Mouse (Mus musculus): ENCODE data around the gene Lsamp.

The Lsamp gene

GRCm38 (mm10) chr16:39984205-39984634 is at the start of gene Lsamp:
Lsamp (plus strand) TSS chr16:39984361.
- peak; percentile 89 to 95 for DNase-seq (ENCODE audit: low spot score in 2 of 2)

DNA sequence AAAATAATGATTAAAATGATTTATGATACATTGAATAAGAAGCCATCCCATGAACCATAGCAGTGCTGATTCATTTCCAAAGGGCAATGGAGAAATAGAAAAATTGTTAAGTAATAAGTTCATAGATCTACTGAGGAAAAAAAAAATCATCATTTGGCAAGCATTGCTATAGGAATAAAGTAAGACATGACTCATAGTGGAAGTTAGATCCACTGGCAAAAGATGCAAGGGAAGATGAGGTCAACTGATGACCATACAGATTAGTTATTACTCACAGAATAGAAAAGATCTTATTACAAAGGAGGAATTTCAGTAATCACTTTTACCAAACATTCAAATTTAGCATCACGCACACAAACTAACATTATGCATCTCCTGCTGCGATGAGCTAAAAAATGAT is 26.5 kb upstream of the Lsamp start:
- no peak for DNase-seq (ENCODE audit: low spot score in 2 of 2)

DNA sequence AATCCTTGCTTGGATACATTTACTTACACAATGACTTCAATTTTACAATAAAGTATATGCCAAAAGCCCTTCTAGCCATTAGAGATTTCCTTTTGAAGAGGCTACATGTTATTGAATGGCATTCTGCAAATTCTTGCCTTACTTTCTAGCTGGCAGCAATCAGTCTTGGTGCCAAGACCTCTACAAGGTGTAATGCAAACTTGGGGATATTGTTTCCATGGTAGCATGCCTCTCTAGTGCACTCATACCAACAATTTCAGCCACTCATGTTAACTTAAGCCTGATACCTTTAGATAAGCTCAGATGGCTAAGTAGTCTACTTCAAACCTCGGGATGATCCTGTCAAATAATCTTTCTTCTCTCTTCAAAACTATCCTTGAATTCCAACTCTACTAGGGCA is 11.4 kb upstream of the Lsamp start:
- no peak for DNase-seq (ENCODE audit: low spot score in 2 of 2)

GRCm38 (mm10) chr16:39984635-39985291 is 602 bp downstream of the Lsamp start:
- peak; percentile 49 to 51 for DNase-seq (ENCODE audit: low spot score in 2 of 2)

GRCm38 (mm10) chr16:39988466-39988865 is 4.3 kb downstream of the Lsamp start:
- DNase-seq (ENCODE audit: low spot score in 2 of 2) = no peak

DNA sequence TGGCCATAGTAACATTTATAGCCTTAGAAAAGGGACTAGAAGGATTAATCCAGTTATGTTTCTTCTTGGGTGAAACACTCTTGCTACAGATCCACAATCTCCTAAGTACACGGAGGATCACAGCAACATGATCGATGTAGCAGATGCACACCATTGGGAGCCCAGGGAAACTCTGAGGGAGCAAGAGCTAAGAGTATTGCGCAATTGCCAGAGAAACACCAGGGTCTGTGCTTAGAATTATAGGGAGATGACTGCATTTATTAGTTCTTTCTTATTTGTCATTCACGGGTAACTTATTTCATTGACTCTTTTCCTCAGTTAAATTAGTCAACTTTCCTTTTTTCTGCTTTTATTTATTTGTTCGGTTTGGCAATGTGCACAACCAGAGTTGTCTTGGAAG is 10.7 kb downstream of the Lsamp start:
- no peak for DNase-seq (ENCODE audit: low spot score in 2 of 2)

GRCm38 (mm10) chr16:40008800-40009199 is 24.6 kb downstream of the Lsamp start:
- no peak for DNase-seq (ENCODE audit: low spot score in 2 of 2)

GRCm38 (mm10) chr16:40011106-40011505 is 26.9 kb downstream of the Lsamp start:
- DNase-seq (ENCODE audit: low spot score in 2 of 2) = no peak

GRCm38 (mm10) chr16:40022611-40023010 is 38.5 kb downstream of the Lsamp start:
- no peak for DNase-seq (ENCODE audit: low spot score in 2 of 2)

DNA sequence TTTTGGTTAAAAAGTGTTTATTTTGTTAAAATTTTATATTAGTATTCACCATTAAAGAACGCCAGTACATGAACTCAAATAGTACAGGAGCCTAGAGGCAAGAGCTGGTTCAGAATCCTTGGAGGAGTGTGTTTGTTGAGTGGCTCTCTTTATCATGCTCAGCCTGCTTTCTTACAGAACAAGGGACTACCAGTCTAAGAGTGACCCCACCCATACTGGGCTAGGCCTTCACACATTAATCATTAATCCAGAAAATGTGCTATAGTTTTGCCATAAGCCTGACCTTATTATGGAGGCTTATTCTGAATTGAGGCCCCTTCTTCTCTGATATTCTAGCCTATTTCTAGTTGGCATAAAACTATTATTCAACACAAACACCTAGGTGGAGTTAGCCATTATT is 52.6 kb downstream of the Lsamp start:
- DNase-seq (ENCODE audit: low spot score in 2 of 2) = no peak

DNA sequence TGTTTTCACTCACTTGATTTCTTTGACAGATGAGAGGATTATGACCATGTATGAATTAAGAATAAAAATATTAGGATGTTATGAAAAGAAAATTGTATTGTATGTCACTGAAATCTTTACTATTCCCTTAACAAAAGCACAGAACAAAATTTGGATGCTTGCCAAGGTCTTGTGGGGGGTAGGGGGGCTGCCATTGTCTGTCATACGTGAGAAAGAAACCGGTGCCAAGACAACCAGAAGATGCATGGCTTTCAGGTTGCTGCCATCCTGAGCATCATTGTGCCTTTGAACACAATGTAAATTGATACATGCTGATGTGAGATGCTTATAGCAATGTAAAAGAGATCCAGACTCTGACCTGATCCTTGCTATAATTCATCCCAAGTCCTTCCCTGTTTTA is 75.4 kb downstream of the Lsamp start:
- DNase-seq (ENCODE audit: low spot score in 2 of 2) = no peak

GRCm38 (mm10) chr16:40059968-40060367 is 75.8 kb downstream of the Lsamp start:
- no peak for DNase-seq (ENCODE audit: low spot score in 2 of 2)

- no peak for DNase-seq (ENCODE audit: low spot score in 2 of 2)
Measured at GRCm38 (mm10) chr16:40060491-40060890, 76.3 kb downstream of the Lsamp start.

DNA sequence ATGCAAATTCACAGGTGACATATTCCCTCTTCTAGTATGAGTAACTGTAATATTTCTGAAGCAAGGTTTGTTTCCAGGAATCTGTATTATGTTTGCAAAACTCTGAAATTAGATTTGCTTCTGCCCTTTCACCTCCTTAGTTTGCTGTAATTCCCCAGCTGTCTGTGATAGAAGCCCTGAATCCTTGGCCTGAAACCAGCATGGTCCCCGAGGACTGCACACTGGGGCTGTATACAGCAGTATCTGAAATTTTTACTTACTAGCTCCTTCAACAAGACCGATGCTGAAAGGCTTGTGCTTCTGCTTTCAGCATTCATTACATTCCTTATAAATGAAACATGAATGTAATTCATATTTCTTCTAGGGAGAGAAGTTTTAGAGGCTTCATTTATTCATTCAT is 91.4 kb downstream of the Lsamp start:
- no peak for DNase-seq (ENCODE audit: low spot score in 2 of 2)

DNA sequence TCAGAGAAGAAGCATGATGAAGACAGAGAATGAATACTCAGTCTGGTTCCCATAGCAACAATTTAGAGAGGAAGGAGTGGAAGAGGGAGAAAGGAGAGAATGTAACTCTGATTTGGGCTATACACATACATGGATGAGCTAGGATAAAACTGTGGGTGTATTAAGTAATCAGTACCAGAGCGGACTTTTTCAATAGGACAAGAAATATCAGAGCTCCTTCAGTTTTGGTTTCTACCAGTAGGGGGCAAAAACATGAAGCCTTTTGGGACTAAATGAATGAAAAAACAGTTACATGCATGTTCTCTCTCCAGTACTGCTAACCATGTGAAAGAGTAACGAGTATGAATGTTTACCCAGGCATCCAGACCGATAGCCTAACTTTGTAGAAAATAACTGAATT is 96.1 kb downstream of the Lsamp start:
- peak in 1 of 2 experiments; percentile 20 for DNase-seq (ENCODE audit: low spot score in 2 of 2)

GRCm38 (mm10) chr16:40104329-40104728 is 120.2 kb downstream of the Lsamp start:
- no peak for DNase-seq (ENCODE audit: low spot score in 2 of 2)

DNA sequence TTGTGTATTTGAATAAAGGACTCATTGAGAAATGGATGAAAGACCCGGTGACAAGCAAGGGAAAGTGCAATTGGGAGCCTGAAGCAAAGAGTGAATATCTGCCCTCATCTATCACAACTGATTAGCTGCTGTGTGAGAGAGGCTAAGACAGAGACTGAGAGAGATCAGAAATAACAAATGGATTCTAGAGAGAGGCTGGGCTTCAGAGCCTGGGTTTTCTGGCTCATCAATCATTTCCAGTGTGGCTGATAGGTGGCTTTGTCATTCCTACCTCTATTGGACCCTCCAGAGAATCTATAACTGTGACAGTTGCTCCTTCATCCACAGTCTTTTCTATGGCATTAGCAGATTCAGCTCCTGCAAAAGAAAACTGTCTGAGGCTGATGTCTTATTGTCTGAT is 198.8 kb downstream of the Lsamp start:
- no peak for DNase-seq (ENCODE audit: low spot score in 2 of 2)

- DNase-seq (ENCODE audit: low spot score in 2 of 2) = no peak
Measured at GRCm38 (mm10) chr16:40187987-40188590, 203.9 kb downstream of the Lsamp start.

DNA sequence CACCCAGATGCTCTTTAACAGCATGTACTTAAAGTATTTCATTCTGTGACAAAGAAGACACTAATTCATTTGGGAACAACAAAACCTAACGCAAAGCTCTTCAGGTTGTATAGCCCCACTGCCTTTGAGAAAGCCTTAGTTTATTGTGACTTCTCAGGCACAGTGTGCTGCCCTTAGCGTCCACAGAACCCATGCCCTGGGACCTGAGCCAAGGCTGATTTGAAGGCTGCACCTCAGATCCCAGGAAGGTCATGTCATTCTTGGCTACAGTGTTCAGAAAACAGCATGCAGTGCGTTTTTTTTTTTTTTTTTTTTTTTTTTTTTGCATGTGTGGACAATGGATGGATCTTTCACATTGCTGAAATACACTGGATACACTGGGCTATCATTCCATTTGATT is 210.2 kb downstream of the Lsamp start:
- no peak for DNase-seq (ENCODE audit: low spot score in 2 of 2)

GRCm38 (mm10) chr16:40194839-40195238 is 210.7 kb downstream of the Lsamp start:
- no peak for DNase-seq (ENCODE audit: low spot score in 2 of 2)

DNA sequence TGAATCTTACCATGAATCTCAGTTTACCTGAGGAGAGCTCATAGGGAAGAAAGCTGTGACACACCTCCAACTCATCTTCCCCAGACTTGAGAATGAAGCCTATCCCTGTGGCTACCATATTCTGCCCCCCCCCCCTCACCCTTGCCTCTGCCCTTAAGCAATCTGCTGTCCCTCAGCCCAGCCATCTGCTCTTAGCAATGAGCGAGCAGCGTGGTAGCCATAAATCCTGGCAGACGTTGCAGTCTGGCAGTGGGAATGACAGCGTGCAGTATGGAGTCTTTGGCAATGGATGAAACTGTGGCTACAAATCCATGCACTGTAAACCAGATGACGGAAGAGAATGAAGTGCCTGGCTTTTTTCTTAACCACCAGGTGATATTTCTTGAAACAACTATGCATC is 244.5 kb downstream of the Lsamp start:
- no peak for DNase-seq (ENCODE audit: low spot score in 2 of 2)

- no peak for DNase-seq (ENCODE audit: low spot score in 2 of 2)
Measured at GRCm38 (mm10) chr16:40233066-40233465, 248.9 kb downstream of the Lsamp start.

DNA sequence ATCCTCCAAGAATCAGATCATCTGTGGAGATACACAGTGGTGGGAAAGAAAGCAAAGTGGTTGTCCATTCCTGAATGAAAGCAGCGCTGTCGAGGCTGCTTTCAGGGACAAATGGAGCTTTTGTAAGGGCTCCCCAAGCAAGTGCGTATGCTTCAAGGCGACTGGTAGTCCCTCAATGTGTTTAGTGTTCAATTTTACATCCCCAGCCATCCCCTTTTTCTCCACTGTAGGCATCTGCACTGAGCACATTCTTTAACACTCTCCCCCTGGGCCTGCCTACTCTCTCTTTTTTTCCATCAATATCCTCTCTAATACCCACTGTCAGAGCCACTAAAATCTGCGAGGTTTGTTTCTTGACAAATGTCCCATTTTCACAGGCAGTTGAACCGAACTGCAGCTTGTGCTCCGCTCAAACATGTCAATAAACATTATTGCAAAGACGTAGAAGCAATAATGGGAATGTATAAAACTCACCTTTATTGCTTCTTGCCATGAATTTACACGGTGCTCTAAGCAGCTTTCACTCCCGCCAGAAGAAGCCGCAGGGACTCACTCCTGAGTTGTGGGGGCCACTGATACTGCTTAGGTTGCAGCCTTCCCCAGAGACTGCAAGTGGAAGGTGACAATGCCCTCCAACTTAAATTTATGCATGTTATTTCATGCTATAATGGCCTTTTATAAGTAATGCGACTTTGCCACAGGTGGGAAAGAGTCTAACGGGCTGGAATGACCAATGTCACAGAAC is 250.2 kb downstream of the Lsamp start:
- no peak for DNase-seq (ENCODE audit: low spot score in 2 of 2)

Data from frontal cortex, postnatal 36 days (tissue).